Mouse (Mus musculus): ENCODE measurements around the gene Gm12216.

- 0 out of 2 replicates have a peak, but pooled peaks have one; percentile 13 for TF ChIP-seq CTCF (IDR thresholded peaks at IDR 0.05; ENCODE audit: low read depth)
- TF ChIP-seq EP300 (IDR thresholded peaks at IDR 0.05; ENCODE audit: low read depth): no peak
Measured at GRCm38 (mm10) chr11:53891505-53892451, 32.7 kb upstream of the Gm12216 start, which contains the start of gene Slc22a5.

Data from liver, embryonic 14.5 days (tissue).